Mouse (Mus musculus): ENCODE measurements at regions not wholly inside any gene's neighbourhood (a gene's known extent, or its start where the extent isn't known, plus 50 kb on each side); places are given as distances from the start of the nearest gene placed in this dataset.

- intact Hi-C loops (cut with DNase I): no loop called here
- no peak for DNase-seq (ENCODE audit: low spot score)
Measured at GRCm38 (mm10) chr13:53811151-53811550, 244.4 kb downstream of the Drd1 start.

GRCm38 (mm10) chr13:53807791-53808525 is 247.5 kb downstream of the Drd1 start:
- intact Hi-C loops (cut with DNase I): no loop called here
- no peak for DNase-seq (ENCODE audit: low spot score)

GRCm38 (mm10) chr13:53805872-53806271 is 249.6 kb downstream of the Drd1 start:
- DNase-seq (ENCODE audit: low spot score): no peak
- intact Hi-C loops (cut with DNase I): no loop called here

- intact Hi-C loops (cut with DNase I): no loop called here
- DNase-seq (ENCODE audit: low spot score): no peak
Measured at GRCm38 (mm10) chr13:53800978-53801377, 254.5 kb downstream of the Drd1 start.

- intact Hi-C loops (cut with DNase I): no loop called here
- DNase-seq (ENCODE audit: low spot score): no peak
Measured at GRCm38 (mm10) chr13:53788809-53789208, 266.7 kb downstream of the Drd1 start.

GRCm38 (mm10) chr13:53783492-53783891 is 272.0 kb downstream of the Drd1 start:
- intact Hi-C loops (cut with DNase I): loop anchor here (2.0 kb wide), 2 partner anchors 271 to 279 kb away; partner anchors contain the start of gene Drd1
- peak; percentile 17 for DNase-seq (ENCODE audit: low spot score)

- intact Hi-C loops (cut with DNase I): loop anchor here (10.0 kb wide), 1 partner anchor 446 kb away; no protein-coding TSS in a partner anchor
- no peak for DNase-seq (ENCODE audit: low spot score)
Measured at GRCm38 (mm10) chr13:53779150-53779549, 276.4 kb downstream of the Drd1 start.

GRCm38 (mm10) chr13:53776421-53776820 is 279.1 kb downstream of the Drd1 start:
- no peak for DNase-seq (ENCODE audit: low spot score)
- intact Hi-C loops (cut with DNase I): loop anchor here (10.0 kb wide), 1 partner anchor 448 kb away; no protein-coding TSS in a partner anchor

GRCm38 (mm10) chr13:53775687-53776086 is 279.8 kb downstream of the Drd1 start:
- DNase-seq (ENCODE audit: low spot score): no peak
- intact Hi-C loops (cut with DNase I): loop anchor here (10.0 kb wide), 1 partner anchor 449 kb away; no protein-coding TSS in a partner anchor

- intact Hi-C loops (cut with DNase I): loop anchor here (5.0 kb wide), 2 partner anchors 302 to 322 kb away; no protein-coding TSS in a partner anchor
- no peak for DNase-seq (ENCODE audit: low spot score)
Measured at GRCm38 (mm10) chr13:53764613-53765243, 290.8 kb downstream of the Drd1 start.

- intact Hi-C loops (cut with DNase I): no loop called here
Measured at GRCm38 (mm10) chr13:53757576-53758237, 284.8 kb upstream of the Msx2 start.

GRCm38 (mm10) chr13:53756970-53757530 is 284.2 kb upstream of the Msx2 start:
- intact Hi-C loops (cut with DNase I): no loop called here

More at GRCm38 (mm10) chr13:53757576-53758237, 284.8 kb upstream of the Msx2 start:
- DNase-seq (ENCODE audit: low spot score): no peak

GRCm38 (mm10) chr13:53755046-53755615 is 282.3 kb upstream of the Msx2 start:
- intact Hi-C loops (cut with DNase I): no loop called here
- DNase-seq (ENCODE audit: low spot score): no peak

More at GRCm38 (mm10) chr13:53756970-53757530, 284.2 kb upstream of the Msx2 start:
- DNase-seq (ENCODE audit: low spot score): no peak

GRCm38 (mm10) chr13:53753049-53753448 is 280.2 kb upstream of the Msx2 start:
- no peak for DNase-seq (ENCODE audit: low spot score)
- intact Hi-C loops (cut with DNase I): no loop called here

- intact Hi-C loops (cut with DNase I): no loop called here
- DNase-seq (ENCODE audit: low spot score): no peak
Measured at GRCm38 (mm10) chr13:53740981-53741380, 268.1 kb upstream of the Msx2 start.

- DNase-seq (ENCODE audit: low spot score): no peak
- intact Hi-C loops (cut with DNase I): no loop called here
Measured at GRCm38 (mm10) chr13:53739127-53739526, 266.3 kb upstream of the Msx2 start.

GRCm38 (mm10) chr13:53734944-53735343 is 262.1 kb upstream of the Msx2 start:
- intact Hi-C loops (cut with DNase I): no loop called here
- no peak for DNase-seq (ENCODE audit: low spot score)

GRCm38 (mm10) chr13:53730259-53730902 is 257.5 kb upstream of the Msx2 start:
- intact Hi-C loops (cut with DNase I): no loop called here
- no peak for DNase-seq (ENCODE audit: low spot score)

GRCm38 (mm10) chr13:53729848-53730247 is 257.0 kb upstream of the Msx2 start:
- intact Hi-C loops (cut with DNase I): no loop called here
- no peak for DNase-seq (ENCODE audit: low spot score)

All from heart, postnatal 25 days (tissue).